In the genomic region with DNA sequence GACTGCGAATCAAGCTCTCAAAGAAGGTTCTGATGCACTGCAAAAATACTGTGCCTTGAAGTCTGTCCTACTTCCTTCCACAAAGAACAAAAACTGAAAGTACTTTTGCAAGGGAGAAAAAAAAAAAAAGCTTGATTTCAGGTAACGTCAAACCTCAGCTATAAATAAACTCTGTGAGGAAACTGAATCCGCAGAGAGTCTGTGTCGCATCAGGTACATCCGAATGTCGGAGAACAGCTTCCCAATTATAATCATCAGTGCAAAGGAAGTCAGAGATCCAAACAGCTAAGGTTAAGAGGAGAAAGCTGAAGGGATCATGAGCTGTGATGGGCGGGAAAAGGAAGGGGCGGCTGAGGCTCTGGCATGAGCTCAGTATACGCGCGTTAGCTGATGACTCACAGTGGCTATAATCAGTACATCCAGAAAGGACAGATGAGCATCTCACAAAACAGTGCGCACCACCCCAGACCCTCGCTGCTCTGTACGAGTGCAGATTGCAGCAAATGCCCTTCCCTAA, we compare ENCODE assay signal across 8 mouse cellular contexts.
DNase-seq lines count a peak whose midpoint lies in the region; ATAC-seq and TF ChIP-seq lines count a peak whose summit lies in the region.

No protein-coding gene starts in this region.

- no peaks in the 10 kb centered on the region for H3K27me3 ChIP-seq in kidney, embryonic 15.5 days

- WGBS in kidney, embryonic 15.5 days = 61% methylated on average over 14 of the region's 14 CpGs

- no peak overlapping the region for H3K4me3 ChIP-seq in kidney, embryonic 15.5 days (replicated peaks)

- TF ChIP-seq CTCF in brain, embryonic 14.5 days (IDR thresholded peaks at IDR 0.05; ENCODE audit: borderline replicate concordance, extremely low read depth, insufficient read depth, insufficient read length) = no peak

- DNase-seq in cerebellum, postnatal 10 days = peak; percentile 17 to 25
- no peak for DNase-seq in cerebellum, adult 9-11 months
- DNase-seq in A20 (ENCODE audit: low read depth, low spot score) = peak; percentile 28
- DNase-seq in brain, embryonic 14.5 days (ENCODE audit: low read depth) = peak; percentile 6
- DNase-seq in urinary bladder, postnatal 25 days (ENCODE audit: low spot score) = no peak
- no peak for DNase-seq in layer of hippocampus, postnatal 36 days

- no peak overlapping the region for H3K9ac ChIP-seq in kidney, embryonic 15.5 days

- H3K36me3 ChIP-seq in kidney, embryonic 15.5 days = no peaks in the 10 kb centered on the region

- no peak overlapping the region for H3K27ac ChIP-seq in kidney, embryonic 15.5 days

- no peak for ATAC-seq in kidney, embryonic 15.5 days (replicated peaks; ENCODE audit: low FRiP score)
- peak; percentile 78 for ATAC-seq in megakaryocyte progenitor cell, adult 5-6 weeks (replicated peaks; ENCODE audit: poor library complexity)

- H3K4me1 ChIP-seq in kidney, embryonic 15.5 days = peaks cover 7% of the 10 kb centered on the region; the same call in 1 of the 2 replicates

- no peak for TF ChIP-seq POLR2A in brain, embryonic 14.5 days (IDR thresholded peaks at IDR 0.05; ENCODE audit: borderline replicate concordance, extremely low read depth, insufficient read depth, insufficient read length, poor library complexity, severe bottlenecking)

- peak overlapping the region; percentile 21 for H3K4me2 ChIP-seq in kidney, embryonic 15.5 days

- no peaks in the 10 kb centered on the region for H3K9me3 ChIP-seq in kidney, embryonic 15.5 days (replicated peaks)

Comparison
In these comparisons a context has a peak if more than half of its experiments do, and no peak if none do; other contexts are left out.
1. DNase-seq: peak in cerebellum, postnatal 10 days (2 of 2), A20 (single experiment) and brain, embryonic 14.5 days (single experiment); none in cerebellum, adult 9-11 months (single experiment), urinary bladder, postnatal 25 days (single experiment) and layer of hippocampus, postnatal 36 days (0 of 2).